Mouse (Mus musculus): ENCODE results near the gene 4930562C15Rik.
A peak's percentile ranks its signal among the peaks of the same experiment; 100 is the strongest.

DNA sequence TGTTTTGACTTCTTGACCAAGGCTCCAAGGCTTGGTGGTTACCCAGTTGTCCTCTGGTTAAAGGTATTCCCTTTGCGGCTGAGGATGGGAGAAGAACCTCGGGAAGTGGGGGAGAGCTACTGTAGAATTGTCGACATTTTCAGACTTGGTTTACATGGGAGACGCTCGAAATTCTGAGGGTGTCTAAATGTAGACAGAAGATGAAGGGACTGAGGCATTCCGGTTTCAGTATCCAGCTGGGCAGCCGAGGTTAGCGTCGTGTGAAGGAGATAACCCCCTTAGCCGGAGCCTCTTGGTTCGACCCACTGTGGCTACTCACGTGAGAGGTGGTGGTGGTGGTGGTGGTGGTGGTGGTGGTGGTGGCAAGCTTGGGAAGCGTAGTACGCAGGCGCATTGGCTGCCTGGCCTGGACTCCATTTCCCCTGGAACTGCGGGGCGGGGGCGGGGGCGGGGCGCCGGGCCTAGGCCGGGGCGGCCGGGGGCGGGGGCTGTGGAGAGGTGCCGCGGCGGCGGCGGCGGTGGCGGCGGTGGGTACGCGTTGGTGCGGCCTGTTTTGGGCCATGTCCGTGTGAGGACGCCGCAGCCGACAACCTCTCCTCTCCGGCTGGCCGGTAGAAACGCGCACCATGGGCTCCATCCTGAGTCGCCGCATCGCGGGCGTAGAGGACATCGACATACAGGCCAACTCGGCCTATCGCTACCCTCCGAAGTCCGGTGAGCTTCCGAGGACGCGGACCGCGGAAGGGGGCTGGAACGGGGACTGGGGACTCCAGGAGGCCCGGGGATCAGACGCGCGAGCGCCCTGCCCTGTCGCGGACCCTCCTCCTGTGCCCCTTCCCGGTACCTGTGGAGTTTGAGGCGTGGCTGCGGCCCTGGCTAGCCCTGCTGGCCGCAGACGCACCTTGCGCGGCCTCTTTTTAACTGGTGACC is 50.8 kb downstream of the 4930562C15Rik start, which contains the start of gene Mgrn1:
- TF ChIP-seq CTCF (IDR thresholded peaks at IDR 0.05; ENCODE audit: insufficient read depth, low read length), result no peak
- TF ChIP-seq POLR2A (IDR thresholded peaks at IDR 0.05; ENCODE audit: borderline replicate concordance, extremely low read depth, low read depth, low read length), result peak; percentile 39; the same call in 1 of the 2 replicates

Data from lung, adult 2 months (tissue).